Mouse (Mus musculus): ENCODE data around the gene Pspn.

The Pspn gene

GRCm38 (mm10) chr17:56958667-56959066 is 41.2 kb downstream of the Pspn start:
- DNase-seq = no peak

- no peak for DNase-seq
Measured at GRCm38 (mm10) chr17:56957763-56958429, 41.9 kb downstream of the Pspn start.

- no peak for DNase-seq
Measured at GRCm38 (mm10) chr17:56954871-56955270, 44.9 kb downstream of the Pspn start.

GRCm38 (mm10) chr17:56952639-56953038 is 47.2 kb downstream of the Pspn start:
- no peak for DNase-seq

GRCm38 (mm10) chr17:56950915-56951314 is 48.9 kb downstream of the Pspn start:
- DNase-seq = peak; percentile 57
